Mouse (Mus musculus): ENCODE data around the gene Tab2.

Tab2 gene

DNA sequence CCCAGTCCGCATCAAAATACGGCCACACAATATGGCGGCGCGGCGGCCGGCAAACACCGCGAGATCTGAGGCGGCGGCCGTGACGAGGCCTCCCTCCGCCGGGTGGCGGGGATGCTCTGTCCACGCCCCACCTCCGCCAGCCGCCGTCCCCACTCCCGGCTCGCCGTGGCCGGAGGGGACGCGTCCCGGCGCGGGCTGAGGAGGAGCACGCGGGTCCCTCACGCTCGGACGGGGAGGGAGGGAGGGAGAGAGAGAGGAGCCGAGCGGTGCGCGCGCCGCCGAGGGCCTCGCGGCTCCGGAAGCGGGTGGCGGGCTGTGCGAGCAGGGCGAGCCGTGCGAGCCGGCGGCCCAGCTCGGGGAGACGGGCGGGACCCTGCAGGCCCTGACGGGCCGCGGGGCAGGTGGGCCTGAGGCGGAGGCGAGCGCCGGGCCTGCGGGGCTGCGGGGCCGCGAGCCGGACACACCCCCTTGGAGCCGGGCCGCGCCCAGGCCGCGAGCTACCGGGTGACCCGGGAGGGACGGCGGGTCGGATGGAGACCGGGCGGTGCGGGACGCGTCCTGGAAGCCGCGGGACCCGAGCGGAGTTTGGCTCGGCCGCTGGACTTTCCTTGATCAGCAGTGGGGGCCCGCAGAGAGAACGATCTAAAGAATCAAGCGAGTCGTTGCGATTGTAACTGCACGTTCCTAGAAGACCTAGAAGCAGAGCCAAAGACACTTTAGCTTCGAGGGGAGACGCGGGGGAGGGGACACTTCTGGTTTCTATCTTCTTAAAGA, at the start of gene Tab2:
Gene Tab2 (minus strand): TSS at position 3 of the 774 bp plus-strand sequence.
- DNase-seq, result peak; percentile 90 to 92

DNA sequence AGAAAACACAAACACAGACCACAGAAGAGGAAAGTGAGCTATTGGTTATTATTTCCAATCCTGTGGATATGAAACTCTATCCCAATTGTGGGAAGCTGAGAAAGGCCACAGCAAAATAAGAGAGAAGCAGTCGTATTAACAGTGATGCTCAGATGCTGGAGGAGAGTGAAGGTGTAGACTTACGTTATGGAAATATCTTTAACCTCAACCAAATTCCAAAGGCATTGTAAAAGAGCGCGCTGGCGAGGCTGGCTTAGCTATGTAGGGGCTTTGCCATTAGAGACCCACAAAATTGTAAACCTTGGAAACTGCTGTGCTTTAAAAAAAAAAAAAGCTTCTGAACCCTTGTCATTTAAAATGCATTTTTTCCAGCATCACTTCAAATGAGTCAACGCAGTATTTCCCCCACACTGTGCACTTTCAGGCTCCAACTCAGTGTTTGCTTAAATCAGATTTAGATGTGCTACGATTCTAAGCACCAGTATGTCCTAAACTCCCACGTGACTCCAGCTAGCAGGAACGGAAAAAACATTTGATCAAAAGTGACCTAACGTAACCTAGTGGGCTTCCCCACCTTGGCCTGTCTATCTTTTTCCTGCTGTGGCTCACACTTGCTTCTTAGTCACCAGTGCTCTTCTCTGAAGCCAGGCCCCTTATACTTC, 36.4 kb upstream of the Tab2 start:
- no peak for DNase-seq

GRCm38 (mm10) chr10:7991596-7991995, 35.6 kb upstream of the Tab2 start:
- DNase-seq, result no peak

DNA sequence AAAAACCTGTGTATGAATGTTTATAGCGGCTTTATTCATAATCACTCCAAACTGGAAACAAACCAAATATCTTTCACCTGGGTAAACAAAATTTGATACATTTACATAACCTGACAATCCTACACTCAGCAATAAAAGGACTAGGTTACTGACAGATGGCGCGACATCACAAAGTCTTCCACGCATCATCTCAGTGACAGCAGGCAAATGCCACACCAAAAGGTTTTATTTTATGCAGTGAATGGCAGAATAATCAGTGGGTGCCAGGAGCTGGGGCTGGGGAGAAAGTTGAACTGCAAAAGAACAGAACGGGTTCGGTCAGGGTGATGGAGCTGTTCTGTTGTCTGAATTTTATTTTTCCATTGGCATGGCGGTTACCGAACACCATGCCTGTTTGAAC, 31.5 kb upstream of the Tab2 start:
- DNase-seq, result no peak

DNA sequence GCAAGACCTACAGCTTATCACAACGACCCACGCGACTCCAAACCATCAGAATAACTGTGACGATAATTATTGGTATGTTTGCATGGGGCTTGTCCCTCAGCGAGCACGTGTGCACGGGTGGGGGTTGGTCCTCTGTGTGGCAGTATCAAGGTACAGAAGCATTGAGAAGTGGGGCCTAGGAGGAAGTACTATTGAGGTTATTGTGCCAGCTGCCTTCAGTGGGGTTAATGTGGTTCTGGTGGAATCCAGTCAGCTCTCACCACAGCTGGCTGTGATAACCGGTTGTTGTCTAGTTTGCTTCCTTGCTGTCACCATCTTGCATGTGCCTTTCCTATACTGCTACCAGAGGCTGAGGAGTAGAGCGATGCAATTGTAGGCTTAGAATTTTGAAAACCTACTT, 20.4 kb upstream of the Tab2 start:
- no peak for DNase-seq

DNA sequence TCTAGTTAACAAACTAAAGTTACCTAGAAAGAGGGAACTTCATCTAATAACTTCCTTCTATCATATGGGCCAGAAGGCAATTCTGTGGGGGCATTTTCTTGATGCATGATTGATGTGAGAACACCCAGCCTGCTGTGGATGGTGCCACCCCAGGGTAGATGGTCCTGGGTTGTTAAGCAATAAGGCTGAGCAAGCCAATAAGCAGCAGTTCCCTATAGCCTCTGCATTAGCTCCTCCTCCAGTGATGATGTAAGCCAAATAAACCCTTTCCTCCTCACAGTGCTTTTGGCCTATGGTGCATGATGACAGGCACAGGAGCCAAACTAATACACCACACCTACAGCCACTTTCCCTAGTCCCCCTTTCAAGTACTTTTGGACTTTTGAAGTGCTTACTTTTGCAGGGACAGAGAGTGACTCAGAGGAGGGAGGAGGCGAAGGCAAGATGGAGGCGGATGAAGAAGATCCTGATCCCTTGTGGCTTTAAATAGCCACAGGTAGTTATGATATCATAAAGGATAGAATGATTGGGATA, 12.8 kb upstream of the Tab2 start:
- DNase-seq, result no peak

- no peak for DNase-seq
Observed at GRCm38 (mm10) chr10:7967096-7967495, 11.1 kb upstream of the Tab2 start.

GRCm38 (mm10) chr10:7959073-7959472, 3.0 kb upstream of the Tab2 start:
- DNase-seq, result no peak

DNA sequence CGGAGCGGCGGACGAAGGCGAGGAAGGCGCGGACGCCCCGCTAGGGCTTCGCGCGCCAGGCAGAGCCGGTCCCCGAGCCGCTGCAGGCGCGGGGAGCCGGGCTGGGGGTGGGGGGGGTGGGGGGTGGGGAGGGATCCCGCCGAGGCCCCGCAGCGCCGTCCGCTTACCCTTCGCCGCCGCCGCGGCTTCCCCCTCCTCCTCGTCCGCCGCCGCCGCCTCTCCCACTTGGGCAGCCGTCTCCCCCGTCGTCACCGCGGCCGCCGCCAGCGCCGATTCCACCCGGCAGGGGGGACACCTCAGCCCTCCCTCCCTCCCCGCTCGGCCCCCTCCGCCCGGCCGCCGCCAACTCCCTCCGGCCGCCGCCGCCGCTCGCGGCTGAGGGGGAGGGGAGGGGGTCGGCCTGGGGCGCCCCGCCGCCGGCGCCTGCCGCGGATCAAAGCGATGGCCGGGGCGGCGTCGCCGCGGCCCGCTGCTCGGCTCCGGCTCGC, 352 bp downstream of the Tab2 start:
- peak; percentile 54 to 66 for DNase-seq

DNA sequence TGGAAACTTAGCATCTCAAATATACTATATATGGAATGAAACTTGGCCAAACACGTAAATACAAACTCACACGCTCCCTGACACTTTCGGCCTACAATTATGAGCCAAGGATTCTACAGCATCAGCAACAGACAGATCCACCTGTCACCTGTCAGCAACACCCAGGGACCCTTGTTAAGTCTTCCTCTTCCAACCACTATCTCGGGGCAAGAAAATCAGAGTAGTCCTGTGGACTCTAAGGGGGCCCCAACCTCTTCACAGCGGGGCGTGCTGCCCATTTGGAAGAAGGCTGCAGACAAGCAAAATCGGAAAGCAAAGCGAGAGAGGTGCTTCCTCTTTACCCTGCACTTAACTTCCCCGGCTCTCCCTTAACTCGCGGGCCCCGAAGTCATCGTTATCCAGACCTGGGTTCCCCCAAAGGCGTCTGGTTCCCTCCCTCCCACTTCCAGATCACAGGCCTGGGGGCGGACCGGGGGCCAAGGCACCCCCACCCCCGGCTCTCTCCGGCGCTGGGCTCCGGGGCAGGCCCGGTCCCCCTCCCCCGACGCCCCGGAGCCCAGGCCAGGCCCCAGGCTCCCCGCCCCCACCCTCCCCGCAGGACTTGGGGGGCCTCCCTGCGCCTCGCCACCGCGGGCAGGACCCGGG, 919 bp downstream of the Tab2 start:
- peak; percentile 74 to 75 for DNase-seq

DNA sequence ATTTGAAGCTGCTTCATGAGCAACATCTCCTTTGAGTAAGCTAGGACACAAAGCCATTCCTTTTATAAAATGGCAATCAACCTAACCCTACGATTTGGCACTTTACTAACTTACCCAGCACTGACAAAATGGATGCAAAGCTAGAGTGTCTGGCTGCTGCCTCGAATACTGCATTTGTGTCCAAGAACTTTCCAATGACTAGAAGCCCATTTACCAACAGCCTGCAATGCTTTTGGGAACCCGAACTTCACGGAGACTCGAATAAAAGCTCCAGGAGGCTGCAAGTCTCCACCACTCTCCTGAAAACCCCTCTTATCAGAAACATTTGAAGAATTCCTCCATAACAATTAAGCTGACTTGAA, 1.4 kb downstream of the Tab2 start:
- DNase-seq, result no peak

GRCm38 (mm10) chr10:7943006-7943405, 13.0 kb downstream of the Tab2 start:
- DNase-seq, result no peak

DNA sequence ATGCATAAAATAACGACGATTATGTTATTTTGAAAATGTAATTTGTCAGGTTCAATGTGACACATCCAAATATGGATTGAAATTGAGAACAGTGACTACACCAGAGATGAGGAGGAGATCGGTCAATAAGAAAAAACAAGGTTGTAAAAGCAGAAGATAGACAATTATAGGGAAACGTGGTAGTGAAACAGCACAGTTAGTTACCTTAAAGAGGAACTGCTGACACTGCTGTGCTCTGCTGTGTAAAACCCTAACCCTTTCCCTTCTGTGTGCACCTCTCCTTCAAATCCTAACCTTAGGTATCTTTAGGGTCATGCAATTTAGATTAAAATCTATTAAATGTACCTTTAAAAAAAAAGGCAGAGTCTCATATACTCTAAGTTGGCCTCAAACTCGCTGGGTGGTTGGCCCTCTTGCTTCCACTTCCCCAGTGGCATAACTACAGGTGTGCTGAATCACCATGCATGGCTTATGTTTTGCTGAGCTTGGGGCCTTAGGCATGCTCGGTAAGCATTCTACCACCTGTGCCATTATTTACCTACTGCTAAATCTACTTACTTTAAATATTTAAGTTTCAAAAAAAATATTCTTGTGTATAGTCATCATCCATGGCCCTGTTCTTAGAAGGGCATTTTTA, 19.4 kb downstream of the Tab2 start:
- peak; percentile 17 to 21 for DNase-seq

GRCm38 (mm10) chr10:7932958-7933357, 23.1 kb downstream of the Tab2 start:
- no peak for DNase-seq

- no peak for DNase-seq
Observed at GRCm38 (mm10) chr10:7928996-7929395, 27.0 kb downstream of the Tab2 start.

GRCm38 (mm10) chr10:7925481-7925880, 30.5 kb downstream of the Tab2 start:
- no peak for DNase-seq

GRCm38 (mm10) chr10:7923433-7923832, 32.6 kb downstream of the Tab2 start:
- no peak for DNase-seq

DNA sequence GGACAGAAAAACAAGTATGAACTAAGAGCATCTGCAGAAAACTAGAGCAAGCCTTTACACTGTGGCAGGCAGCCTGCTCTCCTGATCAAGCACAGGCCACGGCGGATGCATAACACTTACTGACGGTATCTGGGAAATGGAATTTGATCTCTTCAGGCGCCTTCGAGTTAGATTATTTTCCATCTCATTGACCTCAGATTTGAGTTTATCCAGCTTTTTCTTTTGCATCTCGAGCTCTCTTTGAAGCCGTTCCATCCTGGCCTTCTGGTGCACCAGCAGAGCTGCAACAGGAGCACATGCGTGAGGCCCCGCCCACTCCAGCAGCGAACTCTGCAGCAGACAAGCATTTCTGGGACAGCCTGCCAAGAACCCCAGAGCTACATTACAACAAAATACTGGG, 44.8 kb downstream of the Tab2 start:
- DNase-seq, result no peak

DNA sequence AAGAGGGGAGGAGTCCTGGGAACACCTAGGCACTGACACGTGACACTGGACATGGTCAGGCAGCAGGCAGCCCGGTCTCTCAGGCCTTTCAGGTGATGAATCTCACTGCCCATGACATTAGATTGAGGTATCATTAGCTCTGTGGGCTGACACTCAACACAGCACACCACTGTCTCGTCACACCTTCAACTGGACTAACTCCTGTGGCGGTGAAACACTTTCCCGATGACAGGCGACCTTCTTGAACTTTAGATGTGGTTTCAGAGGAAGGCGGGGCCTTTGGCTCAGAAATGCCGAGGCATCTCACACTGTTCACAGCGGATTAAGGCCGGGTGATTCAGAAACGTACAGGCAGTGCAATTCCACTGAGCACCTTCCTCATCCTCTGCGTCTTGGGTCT, 48.9 kb downstream of the Tab2 start:
- no peak for DNase-seq

- DNase-seq, result no peak
Observed at GRCm38 (mm10) chr10:7904157-7904556, 51.9 kb downstream of the Tab2 start.

DNA sequence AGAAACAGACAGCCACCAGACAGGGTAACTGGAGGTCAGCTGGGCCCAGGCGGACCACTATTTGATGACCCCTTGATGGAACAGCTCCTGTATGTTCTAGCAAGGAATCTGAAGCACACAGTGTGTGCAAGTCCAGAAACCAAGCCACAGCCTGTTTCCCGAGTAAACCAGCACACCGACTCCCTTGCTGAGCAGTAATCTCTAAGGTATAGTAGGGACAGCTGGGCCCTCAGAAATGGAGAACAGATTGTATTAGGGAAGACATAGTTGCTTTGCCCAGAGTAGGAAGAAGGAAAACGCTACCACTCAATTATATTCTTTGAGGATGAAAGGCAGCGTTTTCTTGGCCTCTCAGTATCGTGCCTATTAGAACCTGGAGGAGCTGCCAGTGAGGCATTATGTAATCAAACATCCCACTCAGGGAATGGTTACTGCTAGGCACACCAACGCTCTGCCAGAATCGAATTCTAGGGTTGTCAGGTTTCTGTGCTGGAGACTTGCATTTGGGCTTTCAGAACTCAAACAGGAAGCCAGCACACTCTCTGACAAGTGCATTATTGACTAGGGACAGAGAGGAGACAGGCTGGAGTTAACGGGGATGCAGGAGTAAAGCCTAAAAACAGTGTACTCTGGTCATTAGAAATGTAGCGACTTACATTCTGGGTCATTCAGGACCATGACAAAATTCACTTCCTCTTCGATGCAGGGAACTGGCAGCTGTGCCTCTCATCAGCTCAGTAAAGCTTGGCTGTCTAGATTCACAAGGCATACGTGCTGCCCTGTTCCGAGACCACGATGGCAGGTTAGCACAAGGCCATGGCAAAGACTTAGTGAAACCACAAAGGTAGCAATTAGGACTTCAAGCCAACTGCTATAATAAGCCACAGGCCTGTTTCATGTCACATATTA, 55.1 kb downstream of the Tab2 start:
- no peak for DNase-seq

DNA sequence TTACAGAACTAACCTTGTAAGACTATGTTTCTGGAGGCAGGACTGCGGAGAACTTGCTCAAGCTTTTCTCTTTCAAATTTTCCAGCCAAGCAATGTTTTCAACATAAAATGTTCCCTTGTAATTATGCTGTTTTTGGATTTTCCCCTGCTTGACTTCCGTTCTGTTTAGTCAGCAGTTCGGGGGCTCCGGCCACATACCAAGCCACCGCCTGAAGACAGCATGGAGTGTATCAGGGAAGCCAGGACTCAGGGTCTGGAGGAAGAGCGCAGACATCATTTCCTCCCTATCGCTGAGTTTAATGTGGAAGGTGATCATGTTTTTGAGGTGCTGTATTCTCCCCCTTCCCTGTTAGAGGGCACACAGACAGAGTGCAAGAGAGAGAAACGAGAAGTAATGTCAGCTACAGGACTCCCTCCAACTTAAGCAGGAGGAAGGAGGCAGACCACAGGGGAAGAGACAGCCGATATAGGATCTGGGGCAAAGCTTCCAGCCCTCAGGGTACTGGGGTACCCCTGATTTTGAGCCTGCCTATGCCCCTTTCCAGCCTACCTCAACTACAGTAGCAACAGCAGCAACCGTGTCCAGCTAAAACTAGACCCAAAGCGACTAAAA, 67.7 kb downstream of the Tab2 start:
- DNase-seq, result no peak

Data from B cell, adult 2 months (primary cell).